Mouse (Mus musculus) heart, postnatal 0 days (tissue): ENCODE measurements around the gene Nupr1.

Source experiments
- CTCF ChIP-seq: IDR thresholded peaks from 2 replicates; pipeline ENCODE4 v1.5.1; 2016; ENCODE audit warnings: antibody characterized with exemption, control low read depth, low read depth
- EP300 ChIP-seq: IDR thresholded peaks from 2 replicates; pipeline ENCODE4 v1.6.1; 2016; ENCODE audit warnings: antibody characterized with exemption, low read depth

DNA sequence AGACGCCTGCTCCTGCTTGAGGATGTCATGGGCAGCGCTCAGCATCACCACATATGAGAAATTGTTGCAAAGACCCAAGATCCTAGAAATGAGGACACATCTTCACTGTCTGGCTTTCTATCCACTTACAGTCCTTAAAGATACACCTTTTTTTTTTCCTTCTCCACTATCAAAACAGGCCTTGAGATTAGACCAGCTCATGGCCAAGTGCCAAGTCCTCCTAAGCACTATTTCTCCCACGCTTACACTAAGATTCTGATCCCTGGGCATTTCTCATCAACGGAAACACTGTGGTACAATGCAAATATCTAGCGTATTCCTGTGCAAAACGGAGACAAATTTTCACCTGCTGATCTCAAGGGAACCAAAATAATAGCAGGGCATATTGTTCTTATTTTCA is 49.0 kb downstream of the Nupr1 start:
- TF ChIP-seq EP300 (no peak), CTCF (no peak)
